Mouse (Mus musculus) left cerebral cortex, adult 9 months (tissue): ENCODE data around the gene Senp3.
"Not testable (repeated sequence)": the region's sequence is repeated elsewhere in the genome, so short reads cannot be mapped to it uniquely, and the experiment has no call there.

Source experiments
- DNase-seq, 2 experiments: peaks; one replicate each; pipeline ENCODE4 v3.0.0; 2022; ENCODE audit warnings: low spot score in 2 of 2

Senp3 gene

DNA sequence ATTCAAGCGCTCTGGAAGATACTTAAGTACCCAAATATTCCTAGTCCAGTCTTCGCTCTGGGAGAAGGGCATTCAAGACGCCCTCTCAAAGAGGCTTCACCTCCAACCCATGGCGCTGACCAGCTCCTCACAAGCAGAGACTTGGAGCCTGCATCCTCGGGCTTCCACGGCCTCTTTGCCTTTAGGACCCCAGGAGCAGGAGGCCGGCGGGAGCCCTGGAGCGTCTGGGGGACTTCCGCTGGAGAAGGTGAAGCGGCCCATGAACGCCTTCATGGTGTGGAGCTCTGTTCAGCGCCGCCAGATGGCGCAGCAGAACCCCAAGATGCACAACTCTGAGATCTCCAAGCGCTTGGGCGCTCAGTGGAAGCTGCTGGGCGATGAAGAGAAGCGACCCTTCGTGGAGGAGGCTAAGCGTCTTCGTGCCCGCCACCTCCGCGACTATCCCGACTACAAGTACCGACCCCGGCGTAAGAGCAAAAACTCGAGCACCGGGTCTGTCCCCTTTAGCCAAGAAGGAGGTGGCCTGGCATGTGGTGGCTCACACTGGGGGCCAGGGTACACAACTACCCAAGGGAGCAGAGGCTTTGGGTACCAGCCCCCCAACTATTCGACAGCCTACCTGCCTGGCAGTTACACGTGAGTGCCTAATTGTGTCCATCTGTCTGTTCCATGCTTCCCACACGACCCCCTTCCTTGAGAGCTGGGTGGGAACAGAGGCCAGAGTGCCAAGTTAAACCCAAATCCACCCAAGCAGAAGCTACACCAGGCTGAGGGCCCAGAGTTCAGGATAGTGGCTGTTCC is 26.4 kb downstream of the Senp3 start, which contains the start of gene Sox15:
Gene Sox15, plus strand, starts transcription at position 51 of the 801 bp plus-strand sequence.
- DNase-seq, result peak in 1 of 2 experiments; percentile 74

DNA sequence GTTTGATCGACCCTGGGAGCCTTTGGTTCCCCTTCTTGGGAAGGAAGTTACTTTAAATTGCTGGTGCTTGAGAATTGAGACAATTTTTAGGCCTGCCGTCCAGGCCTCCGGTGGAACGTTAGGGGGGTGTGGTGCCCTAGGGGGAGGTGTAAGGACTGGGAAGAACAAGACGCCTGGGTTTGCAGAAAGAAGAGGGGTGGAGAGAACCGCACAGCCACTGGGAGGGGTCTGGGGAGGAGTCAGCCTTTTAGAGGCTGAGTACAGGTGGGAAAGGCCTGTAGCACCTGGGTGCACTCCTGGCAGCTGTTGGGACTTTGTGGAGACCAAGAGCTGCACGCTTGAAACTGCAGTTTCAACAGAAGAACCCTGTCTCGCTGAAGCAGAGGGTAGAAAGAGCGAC is 27.1 kb downstream of the Senp3 start:
- no peak for DNase-seq

DNA sequence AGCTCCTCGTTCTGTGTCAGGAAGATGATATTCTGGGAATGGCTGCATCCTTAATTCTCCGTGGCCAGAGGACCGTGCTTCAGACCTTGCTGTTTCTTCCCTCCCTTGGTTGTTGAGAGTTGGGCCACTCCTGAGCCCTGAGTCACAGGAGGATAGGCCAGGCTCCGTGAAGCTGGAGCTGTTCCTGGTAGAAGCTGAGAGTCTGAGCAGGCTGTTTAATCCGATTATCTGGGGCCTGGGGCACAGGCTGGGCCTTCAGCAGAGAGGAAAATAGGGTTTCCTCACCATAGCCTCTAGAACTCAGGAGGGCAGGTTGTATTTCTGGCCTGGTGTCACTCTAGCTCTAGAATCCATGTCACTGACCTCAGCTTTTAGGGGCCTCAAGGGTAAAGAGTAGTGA is 28.5 kb downstream of the Senp3 start:
- DNase-seq, result no peak

DNA sequence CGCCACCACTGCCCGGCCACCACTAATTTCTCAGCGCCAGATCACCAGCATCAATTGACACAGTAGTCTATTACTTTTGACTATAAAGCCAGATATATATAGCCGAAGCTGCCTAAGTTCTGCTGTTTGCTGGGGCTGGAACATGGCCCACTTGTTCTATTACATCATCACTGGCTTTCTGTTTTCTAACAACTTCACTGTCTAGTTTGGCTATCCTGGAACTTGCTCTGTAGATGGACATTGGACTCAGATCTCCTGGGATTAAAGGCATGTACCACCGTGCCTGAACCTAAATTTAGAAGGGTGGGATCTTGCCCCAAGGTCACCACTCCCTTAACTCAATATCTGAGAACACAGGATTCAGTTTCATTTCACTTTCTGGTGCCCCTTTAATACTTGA is 36.0 kb downstream of the Senp3 start:
- no peak for DNase-seq

DNA sequence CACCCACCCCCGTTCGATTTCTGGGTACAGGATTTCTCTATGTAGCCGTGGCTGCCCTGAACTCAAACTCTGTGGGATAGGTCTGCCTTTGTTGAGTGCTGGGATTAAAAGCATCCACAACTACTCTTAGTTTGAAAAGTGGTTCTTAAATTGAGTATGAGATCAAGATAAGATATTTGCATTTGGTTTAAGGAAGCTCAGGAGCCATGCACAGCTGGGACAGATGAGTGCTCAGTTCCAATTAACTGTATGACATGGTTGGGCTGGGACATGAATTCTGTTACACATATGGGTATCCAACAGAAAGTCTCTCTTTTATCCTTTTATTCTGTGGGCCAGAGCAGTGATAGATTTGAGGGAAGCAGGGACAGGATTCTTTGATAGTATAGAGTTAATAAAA is 46.4 kb downstream of the Senp3 start:
- no peak for DNase-seq

DNA sequence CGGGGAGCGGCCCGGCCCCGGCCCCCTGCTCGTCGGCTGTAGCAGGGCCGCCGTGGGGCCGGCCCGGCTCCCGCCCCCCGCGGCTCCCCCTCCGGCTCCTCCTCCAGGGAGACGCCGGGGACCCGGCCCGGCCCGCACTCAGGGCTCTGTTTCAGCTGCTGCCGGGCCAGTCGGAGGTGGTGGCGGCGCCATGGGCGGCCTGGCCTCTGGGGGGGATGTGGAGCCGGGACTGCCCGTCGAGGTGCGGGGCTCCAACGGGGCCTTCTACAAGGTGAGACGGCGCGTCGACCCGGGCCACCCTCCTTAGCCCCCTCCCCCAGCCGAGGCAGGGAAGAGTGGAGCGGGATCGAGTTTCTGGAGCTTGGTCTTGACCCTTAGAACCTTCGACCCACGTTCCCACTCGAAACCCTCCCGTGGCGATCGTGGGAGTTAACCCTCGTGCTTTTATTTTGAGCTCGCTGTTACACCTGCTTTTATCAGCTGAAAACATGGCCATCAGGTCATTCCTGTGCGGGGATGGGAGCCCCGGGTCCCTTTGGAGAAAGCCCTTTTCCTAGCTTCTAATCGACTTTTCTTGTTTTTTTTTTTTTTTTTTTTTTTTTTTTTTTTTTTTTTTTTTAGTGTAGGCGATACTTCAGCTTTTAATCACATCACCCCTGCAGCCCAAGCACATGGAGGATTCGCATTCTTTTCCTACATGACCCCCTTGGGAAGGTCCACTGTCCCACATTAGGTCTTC is 48.6 kb downstream of the Senp3 start:
- no peak for DNase-seq

DNA sequence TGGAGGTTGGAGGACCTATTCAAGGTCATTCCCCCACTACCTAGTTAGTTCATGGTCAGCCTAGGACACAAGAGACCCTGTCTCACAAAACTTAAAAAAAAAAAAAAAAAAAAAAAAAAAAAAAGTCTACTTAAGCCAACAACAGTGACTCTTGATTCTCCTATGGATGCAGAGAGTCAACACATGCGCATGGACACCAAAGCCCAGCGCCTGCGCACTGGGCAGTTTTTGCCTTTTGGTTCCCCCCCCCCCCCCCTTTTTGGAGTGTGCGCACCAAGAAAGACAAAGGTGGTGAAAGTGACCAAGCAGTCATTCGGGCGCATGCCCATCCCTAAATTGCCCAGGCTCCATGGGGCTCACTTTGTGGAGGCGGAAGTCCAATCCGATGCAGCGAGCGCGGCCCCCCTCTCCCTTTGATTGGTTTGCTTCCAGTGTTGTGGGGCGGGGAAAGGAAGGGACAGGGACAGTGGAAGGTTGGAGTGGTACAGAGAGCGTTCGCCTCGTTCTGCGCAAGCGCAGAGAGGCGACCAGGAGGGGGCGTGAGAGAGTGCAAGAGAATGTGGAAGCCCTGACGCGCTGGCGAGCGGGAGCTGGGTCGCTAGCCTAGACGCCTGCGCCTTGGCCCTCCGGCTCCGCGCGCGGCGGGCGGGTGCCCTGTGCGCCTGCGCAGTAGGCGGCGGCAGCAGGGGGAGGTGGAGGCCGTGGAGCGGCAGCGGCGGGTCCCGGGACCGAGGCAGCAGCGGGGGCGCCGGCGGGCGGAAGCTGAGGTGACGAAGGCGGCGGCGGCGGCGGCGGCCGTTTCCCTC is 49.4 kb downstream of the Senp3 start, which contains the start of gene Fxr2:
Gene Fxr2, plus strand, starts transcription at position 707 of the 806 bp plus-strand sequence.
- DNase-seq, result peak; percentile 100

DNA sequence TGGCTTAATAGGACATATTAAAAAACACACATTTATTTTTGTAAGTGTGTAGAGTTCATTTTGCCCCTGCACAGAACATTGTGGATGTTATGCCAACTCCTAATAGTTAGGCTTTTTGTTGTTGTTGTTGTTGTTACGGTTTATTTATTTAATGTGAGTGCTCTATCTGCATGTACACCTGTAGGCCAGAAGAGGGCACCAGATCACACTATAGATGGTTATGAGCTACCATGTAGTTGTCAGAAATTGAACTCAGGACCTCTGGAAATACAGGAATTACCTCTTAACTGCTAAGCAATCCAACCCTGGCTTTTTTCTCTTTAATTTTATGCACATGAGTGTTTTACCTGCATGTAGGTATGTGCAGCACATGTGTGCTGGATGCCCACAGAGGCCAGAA is 52.1 kb downstream of the Senp3 start:
- no peak for DNase-seq

DNA sequence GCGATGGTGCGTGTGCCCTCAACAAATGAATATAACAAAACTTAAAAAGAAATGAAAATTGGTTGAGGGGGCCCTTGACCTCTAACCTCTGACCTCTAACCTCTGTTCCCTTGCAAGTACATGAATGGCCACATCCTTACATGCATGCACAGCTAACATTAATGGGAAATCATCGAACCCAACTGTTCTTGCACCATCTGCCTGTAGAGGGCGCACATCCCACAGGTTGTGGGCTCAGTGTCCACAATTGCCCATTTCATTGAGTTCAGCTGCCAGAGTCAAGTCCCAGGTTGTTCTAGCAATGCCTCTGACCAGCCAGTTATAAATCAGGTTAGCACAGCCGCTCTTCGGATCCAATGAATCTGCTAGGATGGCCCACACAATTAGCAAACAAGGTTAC is 53.6 kb downstream of the Senp3 start:
- DNase-seq, result peak in 1 of 2 experiments; percentile 79

DNA sequence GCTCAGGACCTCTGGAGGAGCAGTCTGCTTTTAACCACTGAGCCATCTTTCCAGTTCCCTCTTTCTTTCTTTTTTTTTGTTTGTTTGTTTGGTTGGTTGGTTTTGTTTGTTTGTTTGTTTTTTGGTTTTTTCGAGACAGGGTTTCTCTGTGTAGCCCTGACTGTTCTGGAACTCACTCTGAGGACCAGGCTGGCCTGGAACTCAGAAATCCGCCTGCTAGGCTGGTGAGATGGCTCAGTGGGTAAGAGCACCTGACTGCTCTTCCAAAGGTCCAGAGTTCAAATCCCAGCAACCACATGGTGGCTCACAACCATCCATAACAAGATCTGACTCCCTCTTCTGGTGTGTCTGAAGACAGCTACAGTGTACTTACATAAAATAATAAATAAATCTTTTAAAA is 57.5 kb downstream of the Senp3 start:
- DNase-seq, result not testable (repeated sequence)
